Mouse (Mus musculus): ENCODE results near the gene Usp29. TPM values are rescaled to one million over a fixed set of nuclear protein-coding genes. Genes with fewer than 3 reads are reported as not detected.

The Usp29 gene
- polyA plus RNA-seq, 1 experiment from 2014 or later: 26.1 TPM

DNA sequence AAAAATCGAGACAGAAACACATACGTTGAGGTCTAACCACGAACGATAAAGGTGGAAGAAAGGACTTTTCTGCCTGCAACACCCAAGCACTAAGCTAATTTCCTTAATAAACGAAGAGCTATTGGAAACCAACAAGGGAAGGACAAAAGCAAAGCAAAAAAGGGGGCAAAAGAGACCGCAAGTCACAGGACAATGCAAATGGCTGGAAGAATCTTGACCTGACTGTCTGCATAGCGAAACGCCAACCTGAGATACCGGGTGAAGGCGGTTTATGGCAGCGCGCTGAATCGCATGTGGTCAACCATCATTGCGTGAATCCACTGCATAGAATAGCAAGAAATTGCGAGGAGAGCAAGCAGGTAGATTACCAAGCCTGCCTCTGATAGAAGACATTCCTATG lies 423 bp downstream of the Usp29 start:
- peak overlapping the region; percentile 98 for H3K27ac ChIP-seq (replicated peaks)

GRCm38 (mm10) chr7:6731373-6731772 lies 995 bp downstream of the Usp29 start:
- WGBS: 48% methylated on average over 3 of the region's 3 CpGs
- 0 out of 2 replicates have a peak overlapping the region, but pooled peaks have one; percentile 8 for H3K27ac ChIP-seq (replicated peaks)
- peak overlapping the region; percentile 40 for H3K4me2 ChIP-seq (replicated peaks)
- peak overlapping the region; percentile 60 for H3K4me3 ChIP-seq
- no peak for ATAC-seq (replicated peaks)
- H3K27me3 ChIP-seq: no peaks in the 10 kb centered on the region
- H3K4me1 ChIP-seq: no peaks in the 10 kb centered on the region; the same call in 1 of the 2 replicates
- H3K9me3 ChIP-seq: peaks cover 19% of the 10 kb centered on the region
- H3K36me3 ChIP-seq: no peaks in the 10 kb centered on the region
- H3K9ac ChIP-seq (replicated peaks): peak overlapping the region; percentile 50

More for the DNA sequence above, 423 bp downstream of the Usp29 start:
- Histone ChIP-seq H3K9me3 (peaks cover 19% of the 10 kb centered on the region), H3K4me1 (no peaks in the 10 kb centered on the region; the same call in 1 of the 2 replicates), H3K36me3 (no peaks in the 10 kb centered on the region), H3K27me3 (no peaks in the 10 kb centered on the region), H3K4me3 (peak overlapping the region; percentile 60), H3K9ac (replicated peaks) (peak overlapping the region; percentile 50), H3K4me2 (replicated peaks) (peak overlapping the region; percentile 40)
- WGBS: 55% methylated on average over 15 of the region's 15 CpGs
- ATAC-seq (replicated peaks): no peak

DNA sequence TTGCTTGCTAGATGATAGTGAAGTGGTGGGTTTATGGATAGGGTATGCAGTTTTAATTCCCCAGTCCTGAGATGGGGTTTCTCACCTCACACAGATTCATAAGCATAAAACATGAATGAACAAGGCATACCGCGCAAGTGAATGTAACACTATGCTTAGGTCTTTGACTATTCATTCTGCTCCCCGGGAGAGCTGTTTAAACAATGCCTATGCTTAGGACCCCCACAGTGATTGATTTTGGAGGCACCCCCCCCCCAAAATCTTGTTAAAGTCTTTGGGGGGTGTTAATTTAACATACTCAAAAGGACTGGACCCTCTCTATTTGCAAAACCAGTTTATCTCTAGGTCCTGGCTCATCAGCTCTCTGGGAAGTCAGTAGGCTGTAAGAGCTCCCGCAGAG lies 1.6 kb downstream of the Usp29 start:
- Histone ChIP-seq H3K36me3 (no peaks in the 10 kb centered on the region), H3K4me3 (peak overlapping the region; percentile 60), H3K4me2 (replicated peaks) (peak overlapping the region; percentile 40), H3K27me3 (no peaks in the 10 kb centered on the region), H3K27ac (replicated peaks) (peak overlapping the region; percentile 8; the same call in 1 of the 2 replicates), H3K9ac (replicated peaks) (peak overlapping the region; percentile 50), H3K9me3 (peaks cover 19% of the 10 kb centered on the region), H3K4me1 (no peaks in the 10 kb centered on the region; the same call in 1 of the 2 replicates)
- no peak for ATAC-seq (replicated peaks)
- WGBS: 43% methylated on average over 4 of the region's 4 CpGs

- no peak for ATAC-seq (replicated peaks)
- H3K9ac ChIP-seq (replicated peaks): no peak overlapping the region
- no peak overlapping the region for H3K27ac ChIP-seq (replicated peaks)
- H3K4me1 ChIP-seq: no peaks in the 10 kb centered on the region
- 62% methylated on average over 1 of the region's 1 CpGs for WGBS
- no peak overlapping the region for H3K4me2 ChIP-seq (replicated peaks)
- H3K9me3 ChIP-seq: no peaks in the 10 kb centered on the region
- no peak overlapping the region for H3K4me3 ChIP-seq
- H3K36me3 ChIP-seq: no peaks in the 10 kb centered on the region
- no peaks in the 10 kb centered on the region for H3K27me3 ChIP-seq
Observed at GRCm38 (mm10) chr7:6736060-6736459, 5.7 kb downstream of the Usp29 start.

DNA sequence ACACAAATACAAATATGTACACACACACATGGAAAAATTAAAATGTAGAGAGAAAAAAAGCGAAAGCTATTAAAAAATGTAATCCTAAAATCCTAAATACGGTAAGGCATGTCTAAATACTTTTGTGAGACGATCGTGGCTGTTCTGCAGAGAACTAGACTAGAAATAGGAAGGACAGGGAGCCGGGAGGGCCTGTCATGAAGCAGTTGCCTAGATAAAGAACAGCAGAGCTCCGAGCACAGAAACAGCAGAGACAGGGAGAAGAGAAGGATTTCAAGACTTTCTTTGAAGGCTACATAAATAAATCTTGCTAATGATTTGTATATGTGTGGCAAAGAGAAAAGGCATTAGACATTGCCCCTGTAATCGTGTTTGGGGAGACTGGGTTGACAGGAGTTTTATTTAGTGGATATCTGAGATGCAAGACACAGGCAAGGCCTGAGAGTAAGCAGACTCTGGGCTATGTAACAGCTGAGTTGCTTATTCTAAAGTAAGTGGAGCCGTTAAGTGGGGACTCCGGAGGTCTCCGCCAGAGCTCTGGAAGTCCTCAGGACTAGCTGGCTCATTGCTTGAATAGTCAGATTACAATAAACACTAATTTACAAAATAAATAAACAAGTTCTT lies 14.0 kb downstream of the Usp29 start:
- WGBS: 78% methylated on average over 10 of the region's 10 CpGs
- ATAC-seq (replicated peaks): no peak

GRCm38 (mm10) chr7:6749196-6749595 lies 18.8 kb downstream of the Usp29 start:
- Histone ChIP-seq H3K36me3 (no peaks in the 10 kb centered on the region), H3K9ac (replicated peaks) (no peak overlapping the region), H3K4me3 (no peak overlapping the region), H3K9me3 (no peaks in the 10 kb centered on the region), H3K27me3 (no peaks in the 10 kb centered on the region), H3K4me2 (replicated peaks) (no peak overlapping the region), H3K4me1 (peaks cover 10% of the 10 kb centered on the region; the same call in 1 of the 2 replicates), H3K27ac (replicated peaks) (no peak overlapping the region)
- 28% methylated on average over 7 of the region's 7 CpGs for WGBS
- ATAC-seq (replicated peaks): no peak

More for the DNA sequence above, 14.0 kb downstream of the Usp29 start:
- H3K36me3 ChIP-seq: no peaks in the 10 kb centered on the region
- no peak overlapping the region for H3K9ac ChIP-seq (replicated peaks)
- peaks cover 4% of the 10 kb centered on the region; the same call in 1 of the 2 replicates for H3K4me1 ChIP-seq
- no peaks in the 10 kb centered on the region for H3K9me3 ChIP-seq
- H3K4me3 ChIP-seq: no peak overlapping the region
- no peak overlapping the region for H3K27ac ChIP-seq (replicated peaks)
- H3K27me3 ChIP-seq: no peaks in the 10 kb centered on the region
- no peak overlapping the region for H3K4me2 ChIP-seq (replicated peaks)

DNA sequence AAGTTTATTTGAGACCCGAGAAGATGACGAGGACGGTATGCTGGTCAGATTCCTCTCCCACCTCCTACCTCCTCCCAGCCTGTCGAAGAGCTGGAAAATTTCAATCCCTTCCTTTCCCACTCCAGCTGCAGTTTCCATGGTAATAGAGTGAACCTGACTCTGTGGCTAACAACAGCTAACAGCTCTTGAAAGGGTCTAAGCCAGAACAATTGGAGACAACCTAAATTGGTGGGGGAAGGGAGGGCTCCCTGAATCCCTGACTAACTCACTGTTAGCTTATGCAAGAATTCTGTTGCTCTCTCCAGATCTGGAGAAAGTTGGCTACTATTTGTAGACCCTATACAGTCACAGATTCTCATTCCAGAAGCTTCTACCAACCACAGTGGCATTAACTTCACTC lies 23.1 kb downstream of the Usp29 start:
- Histone ChIP-seq H3K9ac (replicated peaks) (no peak overlapping the region), H3K4me3 (no peak overlapping the region), H3K9me3 (no peaks in the 10 kb centered on the region), H3K27ac (replicated peaks) (peak overlapping the region; percentile 37; the same call in 1 of the 2 replicates), H3K36me3 (no peaks in the 10 kb centered on the region), H3K4me1 (peaks cover 10% of the 10 kb centered on the region; the same call in 1 of the 2 replicates), H3K27me3 (no peaks in the 10 kb centered on the region), H3K4me2 (replicated peaks) (no peak overlapping the region)
- 0% methylated on average over 4 of the region's 4 CpGs for WGBS
- ATAC-seq (replicated peaks): peak; percentile 82

DNA sequence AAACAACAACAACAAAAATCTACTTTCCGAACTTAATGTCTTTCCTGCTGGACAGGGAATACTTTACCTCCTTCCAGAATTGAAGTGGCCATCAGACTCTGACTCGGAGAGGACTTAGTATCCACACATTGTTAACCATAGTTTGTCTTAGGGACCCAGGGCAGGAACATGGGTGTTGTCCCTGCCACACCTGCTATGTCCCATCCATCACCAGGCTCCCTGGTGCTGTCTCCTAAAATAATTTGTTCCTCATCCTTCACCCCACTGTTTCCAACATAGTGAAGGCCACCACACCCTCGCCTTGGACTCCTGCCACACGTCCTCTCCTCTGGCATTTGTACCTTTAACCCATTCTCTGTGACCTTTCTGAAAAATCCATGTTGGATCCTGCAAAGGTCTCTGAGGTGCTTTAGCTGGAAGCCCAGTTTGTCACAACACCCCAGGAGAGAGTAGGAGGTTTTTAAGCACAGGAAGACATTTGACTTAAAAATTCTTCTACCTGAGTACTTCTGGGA lies 26.5 kb downstream of the Usp29 start:
- 90% methylated on average over 4 of the region's 4 CpGs for WGBS
- H3K27ac ChIP-seq (replicated peaks): no peak overlapping the region
- ATAC-seq (replicated peaks): no peak

GRCm38 (mm10) chr7:6759698-6760097 lies 29.3 kb downstream of the Usp29 start:
- Histone ChIP-seq H3K4me2 (replicated peaks) (no peak overlapping the region), H3K9ac (replicated peaks) (no peak overlapping the region), H3K27ac (replicated peaks) (no peak overlapping the region), H3K27me3 (no peaks in the 10 kb centered on the region), H3K4me3 (no peak overlapping the region), H3K9me3 (no peaks in the 10 kb centered on the region), H3K36me3 (no peaks in the 10 kb centered on the region), H3K4me1 (no peaks in the 10 kb centered on the region)
- 73% methylated on average over 12 of the region's 12 CpGs for WGBS
- no peak for ATAC-seq (replicated peaks)

More for the DNA sequence above, 26.5 kb downstream of the Usp29 start:
- no peaks in the 10 kb centered on the region for H3K27me3 ChIP-seq
- no peaks in the 10 kb centered on the region for H3K36me3 ChIP-seq
- H3K9me3 ChIP-seq: no peaks in the 10 kb centered on the region
- no peak overlapping the region for H3K9ac ChIP-seq (replicated peaks)
- H3K4me3 ChIP-seq: no peak overlapping the region
- H3K4me2 ChIP-seq (replicated peaks): no peak overlapping the region
- H3K4me1 ChIP-seq: 0 out of 2 replicates have a peak, but pooled peaks cover 6% of the 10 kb centered on the region

DNA sequence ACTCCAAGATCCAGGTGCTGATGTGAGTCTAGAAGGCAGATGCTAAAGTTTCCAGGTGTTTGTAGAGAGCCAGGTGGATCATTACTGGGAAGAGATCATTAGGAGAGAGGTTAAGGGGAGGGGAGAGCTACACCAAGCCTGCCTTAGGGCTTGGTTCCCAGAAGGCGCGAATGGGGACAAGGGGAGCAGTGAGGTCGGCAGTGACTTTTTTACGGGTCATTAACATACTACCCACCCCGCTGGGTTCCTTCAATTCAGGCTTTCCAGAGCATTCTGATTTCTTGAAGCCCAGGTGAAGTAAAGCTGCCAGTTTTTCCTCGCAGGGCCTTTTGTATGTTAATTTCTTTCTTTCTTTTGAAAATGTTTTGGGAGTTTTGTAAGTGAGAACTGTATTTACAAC lies 29.8 kb downstream of the Usp29 start:
- Histone ChIP-seq H3K36me3 (no peaks in the 10 kb centered on the region), H3K4me3 (no peak overlapping the region), H3K27me3 (no peaks in the 10 kb centered on the region), H3K9me3 (no peaks in the 10 kb centered on the region), H3K27ac (replicated peaks) (no peak overlapping the region), H3K4me1 (no peaks in the 10 kb centered on the region), H3K4me2 (replicated peaks) (no peak overlapping the region), H3K9ac (replicated peaks) (no peak overlapping the region)
- no peak for ATAC-seq (replicated peaks)
- WGBS: 20% methylated on average over 6 of the region's 6 CpGs

DNA sequence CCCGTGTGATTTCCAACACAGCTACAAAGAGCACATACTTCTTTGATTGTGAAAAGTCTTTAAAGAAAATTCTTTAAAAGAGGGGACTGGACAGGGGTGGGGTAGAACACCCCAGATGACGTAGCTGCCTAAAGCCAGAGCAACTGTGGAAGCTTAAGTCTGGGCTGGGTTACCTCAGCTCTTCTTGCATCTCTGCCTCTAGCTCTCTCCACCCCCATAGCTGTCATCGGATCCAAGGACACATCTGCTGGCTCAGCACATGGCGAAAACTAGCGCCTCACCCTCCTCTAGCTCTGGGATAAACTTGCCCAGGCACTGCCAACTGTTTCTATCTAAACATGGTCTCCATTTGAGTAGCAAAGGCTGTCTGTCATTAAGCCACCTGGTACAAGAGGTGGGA lies 34.9 kb downstream of the Usp29 start:
- 68% methylated on average over 5 of the region's 5 CpGs for WGBS
- Histone ChIP-seq H3K4me1 (peaks cover 3% of the 10 kb centered on the region; the same call in 1 of the 2 replicates), H3K36me3 (no peaks in the 10 kb centered on the region), H3K9ac (replicated peaks) (no peak overlapping the region), H3K4me2 (replicated peaks) (no peak overlapping the region), H3K27ac (replicated peaks) (no peak overlapping the region), H3K4me3 (no peak overlapping the region), H3K27me3 (no peaks in the 10 kb centered on the region), H3K9me3 (no peaks in the 10 kb centered on the region)
- ATAC-seq (replicated peaks): no peak

DNA sequence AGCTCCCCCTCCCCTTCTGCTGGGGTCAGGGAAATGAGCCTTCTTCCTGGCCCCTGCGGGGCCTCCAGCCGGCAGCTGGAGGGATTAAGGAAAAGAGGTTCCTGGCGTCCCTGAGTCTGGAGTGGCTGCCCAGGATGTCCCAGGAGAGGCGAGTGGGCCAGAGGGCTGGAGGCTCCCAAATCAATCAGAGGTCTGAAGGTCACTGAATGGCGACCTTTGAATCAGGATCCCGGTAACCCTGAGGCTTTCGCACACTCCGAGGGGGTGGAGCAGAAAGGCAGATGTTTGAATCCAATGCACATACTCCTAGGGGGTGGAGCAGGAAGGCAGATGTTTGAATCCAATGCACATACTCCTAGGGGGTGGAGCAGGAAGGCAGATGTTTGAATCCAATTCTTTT lies 39.9 kb downstream of the Usp29 start:
- Histone ChIP-seq H3K9me3 (no peaks in the 10 kb centered on the region), H3K27me3 (no peaks in the 10 kb centered on the region), H3K4me1 (peaks cover 5% of the 10 kb centered on the region; the same call in 1 of the 2 replicates), H3K36me3 (no peaks in the 10 kb centered on the region), H3K4me2 (replicated peaks) (no peak overlapping the region), H3K9ac (replicated peaks) (no peak overlapping the region), H3K27ac (replicated peaks) (no peak overlapping the region), H3K4me3 (no peak overlapping the region)
- WGBS: 10% methylated on average over 8 of the region's 8 CpGs
- ATAC-seq (replicated peaks): 0 out of 2 replicates have a peak, but pooled peaks have one; percentile 29

Data from forebrain, embryonic 15.5 days (tissue).